Mouse (Mus musculus) midbrain, embryonic 12.5 days (tissue): ENCODE results near the gene Rtraf. TPM values are rescaled to one million over a fixed set of nuclear protein-coding genes. Genes with fewer than 3 reads are reported as not detected.
"Not testable (repeated sequence)": the region's sequence is repeated elsewhere in the genome, so short reads cannot be mapped to it uniquely, and the experiment has no call there.

Source experiments
- ATAC-seq: fragments of 200-750 bp; cut with Nextera tagmentation; 2 replicates; pipeline ENCODE4 v1.8.0; 2017; ENCODE audit warnings: low read depth, moderate TSS enrichment, moderate library complexity; ENCODE audit not compliant: low FRiP score
- H3K27ac ChIP-seq: fragments of 300-500 bp; sonication (generic); replicated peaks from 2 replicates; pipeline ENCODE4 v1.5.1; 2016; ENCODE audit warnings: mild to moderate bottlenecking
- H3K27me3 ChIP-seq: fragments of 300-500 bp; sonication (generic); 2 replicates; pipeline ENCODE4 v1.6.1; 2016; ENCODE audit warnings: mild to moderate bottlenecking
- H3K36me3 ChIP-seq: fragments of 300-500 bp; sonication (generic); 2 replicates; pipeline ENCODE4 v1.6.1; 2016
- H3K4me1 ChIP-seq: fragments of 300-500 bp; sonication (generic); 2 replicates; pipeline ENCODE4 v1.6.1; 2016
- H3K4me2 ChIP-seq: fragments of 300-500 bp; sonication (generic); replicated peaks from 2 replicates; pipeline ENCODE4 v1.6.1; 2016; ENCODE audit warnings: mild to moderate bottlenecking, moderate library complexity
- H3K4me3 ChIP-seq: fragments of 300-500 bp; sonication (generic); 2 replicates; pipeline ENCODE4 v1.5.1; 2016; ENCODE audit warnings: mild to moderate bottlenecking
- H3K9ac ChIP-seq: fragments of 300-500 bp; sonication (generic); replicated peaks from 2 replicates; pipeline ENCODE4 v1.6.1; 2016; ENCODE audit warnings: mild to moderate bottlenecking, moderate library complexity
- H3K9me3 ChIP-seq: fragments of 300-500 bp; sonication (generic); 2 replicates; pipeline ENCODE4 v1.6.1; 2016; ENCODE audit warnings: mild to moderate bottlenecking
- WGBS: fragments of 180-500 bp; shearing (Covaris S2); methylation state at CpG from one replicate; pipeline ENCODE4 v1.1.7; 2016; 5-methylcytosine and 5-hydroxymethylcytosine counted together
- polyA plus RNA-seq: library from polyadenylated mRNA; unstranded; fragments of >200 nt; fragmentation: Nextera tagmentation; extraction: Ambion mirVana; gene quantifications from 2 replicates; pipeline ENCODE4 v1.2.1, GENCODE M21; 2016

Rtraf gene
- polyA plus RNA-seq, result 233 and 234 TPM in 2 replicates

DNA sequence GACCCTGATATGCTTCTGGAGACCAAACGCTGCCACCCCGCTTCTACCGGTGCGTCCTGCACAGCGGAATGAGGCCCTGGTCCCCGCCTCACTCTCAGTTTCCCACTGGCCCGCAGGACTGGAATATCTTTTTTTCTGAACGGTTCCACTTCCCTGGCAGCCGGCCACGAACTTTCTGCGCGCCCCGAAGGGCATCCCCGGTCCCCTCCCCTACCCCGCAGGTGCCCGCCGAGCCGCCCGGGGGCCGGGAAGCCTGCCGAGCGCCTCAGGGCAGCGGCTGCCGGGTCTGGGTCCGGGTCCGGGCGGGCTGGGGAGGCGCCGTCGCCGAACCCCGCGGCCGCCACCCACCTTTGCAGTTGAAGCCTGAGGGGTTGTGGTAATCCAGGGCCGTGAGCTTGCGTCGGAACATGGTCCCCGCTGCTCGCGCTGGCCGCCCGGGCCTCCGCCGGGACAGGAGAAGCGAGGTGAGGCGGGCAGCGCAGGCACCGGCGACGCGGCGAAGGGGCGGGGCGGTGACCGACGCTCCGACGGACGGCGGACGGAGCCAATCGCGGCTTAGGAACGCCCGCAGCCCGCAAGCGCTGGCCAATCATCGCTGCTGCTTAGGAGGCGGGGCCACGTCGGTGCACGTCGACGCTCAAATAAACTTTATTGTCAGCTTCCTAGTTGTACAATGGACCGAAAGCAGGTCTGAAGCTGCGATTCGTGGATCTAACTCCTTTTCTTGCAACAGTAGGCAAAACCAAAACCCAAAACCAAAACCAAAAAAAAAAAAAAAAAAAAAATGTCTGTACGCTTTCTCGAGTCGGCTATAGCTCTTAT lies at the start of gene Rtraf:
Gene Rtraf (minus strand): TSS at position 504 of the 822 bp plus-strand sequence.
- H3K4me3 ChIP-seq, result peak within 1 kb of the TSS; percentile 78

DNA sequence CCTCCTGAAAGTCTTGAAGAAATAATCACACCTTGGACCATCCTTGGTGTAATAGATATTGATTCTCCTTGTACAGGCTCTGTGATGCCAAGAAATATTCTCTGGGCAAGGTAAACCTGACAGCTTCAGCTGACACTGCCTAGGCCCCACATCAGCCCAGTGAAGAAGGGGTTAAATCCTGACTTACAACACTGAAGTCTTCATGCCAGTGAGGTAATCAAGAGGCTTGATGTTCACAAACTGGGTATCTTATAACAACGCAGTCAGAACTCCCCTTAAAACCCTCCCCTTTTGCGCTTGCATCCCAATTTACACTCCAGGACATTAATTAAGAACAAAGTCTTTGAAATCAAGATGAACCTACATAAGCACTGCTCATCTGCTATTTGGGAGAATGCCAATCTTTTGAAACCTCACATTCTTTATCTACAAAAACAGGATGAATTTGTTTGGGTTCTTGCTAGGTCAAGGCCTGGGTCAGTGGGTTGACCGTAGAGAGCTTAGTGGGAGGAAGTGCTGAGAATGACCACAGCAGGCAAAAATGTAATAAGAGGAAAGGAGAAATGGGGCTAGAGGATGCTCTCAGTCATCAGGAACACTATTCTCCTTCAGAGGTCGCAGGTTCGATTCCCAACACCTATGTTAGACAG lies 43.8 kb upstream of the Rtraf start:
- 73% methylated on average over 5 of the region's 5 CpGs for WGBS

More for the DNA sequence above, at the start of gene Rtraf:
- Histone ChIP-seq H3K9me3 (0 out of 2 replicates have a peak, but pooled peaks cover 3% of the 10 kb centered on the region), H3K27ac (peak within 1 kb of the TSS; percentile 87), H3K27me3 (no peaks in the 10 kb centered on the region; the same call in 1 of the 2 replicates), H3K4me2 (peak within 1 kb of the TSS; percentile 73), H3K9ac (peak within 1 kb of the TSS; percentile 89), H3K36me3 (peaks cover 25% of the 10 kb centered on the region), H3K4me1 (peaks cover 28% of the 10 kb centered on the region)
- ATAC-seq, result peak; percentile 97
- WGBS, result under 1% methylated on average over 80 of the region's 80 CpGs

DNA sequence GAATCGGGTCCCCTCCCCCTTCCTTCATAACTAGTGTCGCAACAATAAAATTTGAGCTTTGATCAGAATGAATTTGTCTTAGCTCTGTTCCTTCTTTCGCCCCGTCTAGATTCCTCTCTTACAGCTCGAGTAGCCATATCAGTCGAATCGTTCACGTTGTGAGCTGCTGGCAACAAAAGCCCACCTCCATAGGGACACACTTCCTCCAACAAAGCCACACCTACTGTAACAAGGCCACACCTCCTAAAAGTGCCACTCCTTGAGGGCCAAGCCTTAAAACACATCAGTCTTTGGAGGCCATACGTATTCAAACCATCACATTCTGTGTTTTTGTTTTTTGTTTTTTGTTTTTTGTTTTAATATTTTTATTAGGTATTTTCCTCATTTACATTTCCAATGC lies 41.5 kb upstream of the Rtraf start:
- H3K27ac ChIP-seq, H3K27me3 ChIP-seq, H3K4me1 ChIP-seq, ATAC-seq, H3K4me2 ChIP-seq, H3K36me3 ChIP-seq, H3K9me3 ChIP-seq, H3K4me3 ChIP-seq, H3K9ac ChIP-seq: not testable (repeated sequence)
- whole genome bisulfite sequencing, result 90% methylated on average over 9 of the region's 9 CpGs

More for the DNA sequence above, 43.8 kb upstream of the Rtraf start:
- Histone ChIP-seq H3K36me3 (no peaks in the 10 kb centered on the region), H3K4me1 (peaks cover 8% of the 10 kb centered on the region), H3K4me3 (no peak overlapping the region), H3K9me3 (no peaks in the 10 kb centered on the region), H3K9ac (no peak overlapping the region), H3K27me3 (no peaks in the 10 kb centered on the region), H3K4me2 (no peak overlapping the region), H3K27ac (no peak overlapping the region)
- no peak for ATAC-seq

GRCm38 (mm10) chr14:19861311-19862080 lies 37.9 kb upstream of the Rtraf start:
- Histone ChIP-seq H3K27ac (no peak overlapping the region), H3K9ac (no peak overlapping the region), H3K4me3 (no peak overlapping the region), H3K4me2 (no peak overlapping the region), H3K36me3 (no peaks in the 10 kb centered on the region), H3K9me3 (no peaks in the 10 kb centered on the region), H3K27me3 (no peaks in the 10 kb centered on the region), H3K4me1 (peaks cover 3% of the 10 kb centered on the region; the same call in 1 of the 2 replicates)
- no peak for ATAC-seq
- WGBS, result 84% methylated on average over 8 of the region's 8 CpGs

- 94% methylated on average over 4 of the region's 4 CpGs for WGBS
- H3K36me3 ChIP-seq, result no peaks in the 10 kb centered on the region
- ATAC-seq, result no peak
These were observed 36.7 kb upstream of the Rtraf start for GRCm38 (mm10) chr14:19860281-19860680.

GRCm38 (mm10) chr14:19858808-19859776 lies 35.5 kb upstream of the Rtraf start:
- Histone ChIP-seq H3K9me3 (no peaks in the 10 kb centered on the region), H3K27ac (no peak overlapping the region), H3K4me3 (no peak overlapping the region), H3K9ac (no peak overlapping the region), H3K4me2 (no peak overlapping the region), H3K4me1 (peaks cover 3% of the 10 kb centered on the region; the same call in 1 of the 2 replicates), H3K36me3 (no peaks in the 10 kb centered on the region), H3K27me3 (no peaks in the 10 kb centered on the region)
- no peak for ATAC-seq
- WGBS, result 64% methylated on average over 7 of the region's 8 CpGs

More at GRCm38 (mm10) chr14:19860281-19860680, 36.7 kb upstream of the Rtraf start:
- no peak overlapping the region for H3K4me2 ChIP-seq
- no peaks in the 10 kb centered on the region for H3K27me3 ChIP-seq
- no peak overlapping the region for H3K4me3 ChIP-seq
- no peak overlapping the region for H3K27ac ChIP-seq
- H3K4me1 ChIP-seq, result peaks cover 3% of the 10 kb centered on the region; the same call in 1 of the 2 replicates
- no peaks in the 10 kb centered on the region for H3K9me3 ChIP-seq
- H3K9ac ChIP-seq, result no peak overlapping the region

GRCm38 (mm10) chr14:19858279-19858678 lies 34.7 kb upstream of the Rtraf start:
- H3K9ac ChIP-seq, result no peak overlapping the region
- H3K36me3 ChIP-seq, result no peaks in the 10 kb centered on the region
- no peak overlapping the region for H3K27ac ChIP-seq
- no peak for ATAC-seq
- WGBS, result 84% methylated on average over 2 of the region's 2 CpGs
- H3K4me1 ChIP-seq, result peaks cover 3% of the 10 kb centered on the region; the same call in 1 of the 2 replicates
- H3K27me3 ChIP-seq, result no peaks in the 10 kb centered on the region
- H3K9me3 ChIP-seq, result no peaks in the 10 kb centered on the region
- no peak overlapping the region for H3K4me3 ChIP-seq
- no peak overlapping the region for H3K4me2 ChIP-seq

GRCm38 (mm10) chr14:19853471-19853870 lies 29.8 kb upstream of the Rtraf start:
- ATAC-seq, result no peak
- no peaks in the 10 kb centered on the region for H3K36me3 ChIP-seq
- no peaks in the 10 kb centered on the region for H3K9me3 ChIP-seq
- no peaks in the 10 kb centered on the region for H3K27me3 ChIP-seq
- H3K4me2 ChIP-seq, result no peak overlapping the region
- no peak overlapping the region for H3K27ac ChIP-seq
- H3K9ac ChIP-seq, result no peak overlapping the region
- WGBS, result 45% methylated on average over 3 of the region's 3 CpGs
- H3K4me1 ChIP-seq, result no peaks in the 10 kb centered on the region
- H3K4me3 ChIP-seq, result no peak overlapping the region

DNA sequence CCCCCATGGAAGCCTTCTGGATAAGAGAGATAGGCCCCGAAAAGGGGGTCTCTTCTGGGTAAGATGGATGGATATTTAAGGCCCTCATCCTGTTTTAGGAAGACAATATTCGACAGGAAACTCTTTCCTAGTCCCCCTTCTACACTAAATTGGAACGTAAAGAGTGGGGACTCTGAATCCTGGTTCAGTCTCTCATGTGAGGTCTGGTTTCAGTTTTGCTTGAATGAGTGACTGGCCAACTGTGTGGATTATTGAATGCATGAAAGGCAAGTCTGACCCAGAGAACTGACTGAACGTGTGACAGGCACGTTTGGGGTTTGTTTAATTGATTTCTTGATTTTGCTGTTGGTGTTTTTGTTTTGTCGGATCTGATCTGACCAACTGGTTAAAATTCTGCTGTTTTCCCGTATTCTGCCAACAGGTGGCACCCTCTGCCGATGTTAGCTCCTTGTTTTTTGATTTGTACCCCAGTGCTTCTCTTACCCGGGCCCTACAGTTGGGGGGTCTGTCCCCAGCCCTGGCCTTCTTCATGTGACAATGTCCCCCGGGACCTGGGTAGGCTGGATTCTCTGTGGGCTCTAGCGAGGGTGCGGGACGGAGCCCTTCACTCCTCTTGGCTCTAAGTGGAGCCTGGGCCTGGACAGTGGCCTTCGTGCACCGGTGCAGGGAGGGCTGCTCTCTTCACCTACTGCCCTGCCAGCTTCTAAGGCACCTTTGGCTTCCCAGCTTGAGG lies 16.1 kb upstream of the Rtraf start:
- H3K27ac ChIP-seq, result no peak overlapping the region
- no peaks in the 10 kb centered on the region for H3K27me3 ChIP-seq
- peak overlapping the region; percentile 21; the same call in 1 of the 2 replicates for H3K4me3 ChIP-seq
- H3K4me2 ChIP-seq, result peak overlapping the region; percentile 48
- WGBS, result 25% methylated on average over 15 of the region's 15 CpGs
- peak overlapping the region; percentile 41; the same call in 1 of the 2 replicates for H3K9ac ChIP-seq
- no peaks in the 10 kb centered on the region for H3K36me3 ChIP-seq
- 0 out of 2 replicates have a peak, but pooled peaks have one; percentile 34 for ATAC-seq
- H3K4me1 ChIP-seq, result peaks cover 3% of the 10 kb centered on the region; the same call in 1 of the 2 replicates
- H3K9me3 ChIP-seq, result no peaks in the 10 kb centered on the region

- Histone ChIP-seq H3K4me1 (peaks cover 3% of the 10 kb centered on the region; the same call in 1 of the 2 replicates), H3K4me3 (no peak overlapping the region), H3K27ac (no peak overlapping the region), H3K27me3 (no peaks in the 10 kb centered on the region), H3K9me3 (0 out of 2 replicates have a peak, but pooled peaks cover 3% of the 10 kb centered on the region), H3K4me2 (no peak overlapping the region), H3K9ac (no peak overlapping the region), H3K36me3 (no peaks in the 10 kb centered on the region)
- ATAC-seq, result no peak
- WGBS, result 91% methylated on average over 3 of the region's 3 CpGs
These were observed 12.7 kb upstream of the Rtraf start for GRCm38 (mm10) chr14:19836289-19836688.
